Mouse (Mus musculus): Measurements from ENCODE around the gene Gga3. TPM values are rescaled to one million over a fixed set of nuclear protein-coding genes. Genes with fewer than 3 reads are reported as not detected.

Gga3 gene
- polyA plus RNA-seq, 1 experiment = 55.4 TPM

DNA sequence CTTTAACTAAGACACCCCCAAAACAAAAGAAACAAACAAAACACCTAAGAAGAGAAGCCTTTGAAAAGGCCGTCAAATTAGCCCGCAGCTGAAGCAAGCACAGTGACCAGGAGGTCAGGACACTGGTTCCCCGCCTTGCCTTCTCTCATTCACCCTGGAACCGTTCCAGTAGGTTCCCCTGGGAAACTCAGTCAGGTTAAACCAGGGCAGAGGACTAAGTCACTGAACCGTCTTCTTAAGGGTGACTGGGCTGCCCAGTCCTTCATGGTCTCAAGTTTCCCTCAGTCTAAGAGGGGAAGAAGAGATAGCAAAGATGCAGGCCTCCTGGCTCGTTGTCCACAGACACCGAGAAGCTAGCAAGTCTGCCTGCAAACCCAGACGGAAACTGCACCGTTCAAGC, 22.0 kb upstream of the Gga3 start:
- Histone ChIP-seq H3K4me1 (ENCODE audit: control insufficient read depth, insufficient read depth, low read length) (peaks cover 1% of the 10 kb centered on the region; the same call in 1 of the 2 replicates), H3K27ac (ENCODE audit: insufficient read depth, low read length) (no peak overlapping the region), H3K4me3 (ENCODE audit: insufficient read depth, low read length) (no peak overlapping the region)
- TF ChIP-seq CTCF (IDR thresholded peaks at IDR 0.05; ENCODE audit: extremely low read depth, insufficient read depth, low read length) (no peak), POLR2A (IDR thresholded peaks at IDR 0.05; ENCODE audit: extremely low read depth, insufficient read depth, low read length) (no peak)

DNA sequence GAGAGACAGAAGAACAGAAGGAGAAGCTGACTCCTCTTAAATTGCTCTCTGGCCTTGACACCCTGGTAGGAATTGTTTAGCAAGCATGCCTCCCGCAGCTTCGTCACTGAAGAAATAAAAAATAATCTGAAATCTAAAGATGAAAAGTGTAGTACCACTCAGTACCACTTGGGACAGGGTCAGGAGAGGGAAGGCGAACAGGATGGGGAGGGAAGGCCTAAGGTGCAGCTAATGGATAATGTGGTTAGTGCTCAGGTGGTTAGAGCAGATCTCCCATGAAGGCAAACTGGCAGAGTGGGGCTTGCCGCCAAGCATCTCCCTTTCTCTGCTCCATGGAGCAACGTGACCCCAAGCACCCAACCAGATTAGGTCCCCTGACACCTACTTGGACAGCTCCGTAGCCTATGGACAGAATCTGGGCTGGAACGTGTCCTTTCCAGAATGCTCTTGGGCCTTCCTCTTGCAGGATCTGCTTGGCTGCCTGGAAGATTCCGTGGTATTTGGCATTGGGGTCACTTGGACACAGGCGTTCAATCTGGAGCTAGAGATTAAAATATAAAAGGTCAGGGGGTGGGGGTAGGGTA, 19.7 kb upstream of the Gga3 start:
- H3K27ac ChIP-seq (ENCODE audit: insufficient read depth, low read length) = no peak overlapping the region
- peaks cover 1% of the 10 kb centered on the region; the same call in 1 of the 2 replicates for H3K4me1 ChIP-seq (ENCODE audit: control insufficient read depth, insufficient read depth, low read length)

DNA sequence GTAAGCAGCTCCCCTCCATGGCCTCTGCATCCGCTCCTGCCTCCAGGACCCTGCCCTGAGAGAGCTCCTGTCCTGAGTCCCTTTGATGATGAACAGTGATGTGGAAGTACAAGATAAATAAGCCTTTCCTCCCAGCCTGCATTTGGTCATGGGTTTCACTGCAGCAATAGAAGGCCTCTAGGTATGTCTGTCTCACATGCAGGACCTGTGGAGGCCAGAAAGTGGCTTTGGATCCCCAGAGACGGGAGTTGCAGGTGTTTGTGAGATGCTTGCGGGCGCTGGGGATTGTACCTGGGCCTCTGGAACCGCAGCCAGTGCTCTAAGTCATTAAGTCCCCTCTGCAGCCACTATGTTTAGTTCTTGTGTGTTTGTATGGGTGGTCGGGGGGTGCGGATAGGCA, 16.1 kb upstream of the Gga3 start:
- Histone ChIP-seq H3K27ac (ENCODE audit: insufficient read depth, low read length) (no peak overlapping the region), H3K4me1 (ENCODE audit: control insufficient read depth, insufficient read depth, low read length) (no peaks in the 10 kb centered on the region), H3K4me3 (ENCODE audit: insufficient read depth, low read length) (no peak overlapping the region)
- no peak for TF ChIP-seq CTCF (IDR thresholded peaks at IDR 0.05; ENCODE audit: extremely low read depth, insufficient read depth, low read length)
- no peak for TF ChIP-seq POLR2A (IDR thresholded peaks at IDR 0.05; ENCODE audit: extremely low read depth, insufficient read depth, low read length)

More for the DNA sequence above, 19.7 kb upstream of the Gga3 start:
- no peak overlapping the region for H3K4me3 ChIP-seq (ENCODE audit: insufficient read depth, low read length)
- 0 out of 2 replicates have a peak, but pooled peaks have one; percentile 17 for TF ChIP-seq CTCF (IDR thresholded peaks at IDR 0.05; ENCODE audit: extremely low read depth, insufficient read depth, low read length)
- TF ChIP-seq POLR2A (IDR thresholded peaks at IDR 0.05; ENCODE audit: extremely low read depth, insufficient read depth, low read length) = no peak

DNA sequence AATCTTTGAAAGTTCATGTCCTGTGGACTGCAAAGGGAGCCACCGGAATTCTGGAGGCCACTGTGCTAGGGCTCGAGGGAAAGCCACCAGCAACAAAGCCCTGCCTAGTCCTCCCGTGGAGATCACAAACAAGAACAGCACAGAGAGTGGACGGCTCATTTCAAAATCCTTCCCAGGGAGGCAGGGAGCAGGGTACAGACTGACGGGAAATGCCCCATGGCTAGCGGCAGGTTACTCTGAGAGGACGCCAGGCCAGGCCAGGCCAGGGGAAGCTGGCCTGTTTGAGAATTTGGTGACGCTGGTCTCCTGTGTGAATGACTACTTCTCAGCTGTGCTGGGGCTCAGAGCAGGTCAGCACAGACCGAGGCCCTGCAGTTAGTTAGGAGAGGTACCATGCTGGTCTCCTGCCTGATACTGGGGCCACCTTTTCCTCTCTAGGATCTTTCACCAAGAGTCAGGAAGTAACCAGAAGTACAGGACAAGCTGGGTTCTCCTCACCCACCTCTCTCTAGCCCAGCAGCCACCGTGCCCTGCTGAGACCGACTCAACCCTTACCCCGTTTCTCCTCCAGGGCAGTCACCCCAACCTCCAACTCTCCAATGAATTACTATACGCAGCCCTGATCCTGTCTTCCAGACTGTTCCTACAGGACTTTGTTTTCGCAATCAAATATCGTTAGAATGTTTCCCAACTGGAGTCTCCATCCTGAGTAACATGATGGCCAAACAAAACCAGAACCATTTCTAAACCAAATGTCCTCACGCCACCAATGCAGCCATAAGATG, 15.1 kb upstream of the Gga3 start:
- H3K4me1 ChIP-seq (ENCODE audit: control insufficient read depth, insufficient read depth, low read length) = no peaks in the 10 kb centered on the region
- TF ChIP-seq CTCF (IDR thresholded peaks at IDR 0.05; ENCODE audit: extremely low read depth, insufficient read depth, low read length) (no peak), POLR2A (IDR thresholded peaks at IDR 0.05; ENCODE audit: extremely low read depth, insufficient read depth, low read length) (no peak)

DNA sequence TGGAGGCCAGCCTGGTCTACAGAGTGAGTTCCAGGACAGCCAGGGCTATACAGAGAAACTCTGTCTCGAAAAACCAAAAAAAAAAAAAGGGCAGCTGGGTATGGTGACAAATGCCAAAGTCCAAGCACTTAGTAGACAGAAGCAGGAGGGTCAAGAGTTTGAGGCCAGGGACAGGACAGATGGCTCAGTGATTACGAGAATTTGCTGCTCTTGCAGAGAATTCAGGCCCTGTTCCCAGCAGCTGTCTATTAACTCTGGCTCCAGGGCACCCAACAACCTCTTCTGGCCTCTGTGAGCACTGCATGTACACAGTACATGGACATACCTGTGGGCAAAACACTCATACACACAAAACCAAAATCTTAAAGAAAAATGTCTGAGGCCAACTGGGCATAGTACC, 14.2 kb upstream of the Gga3 start:
- TF ChIP-seq POLR2A (IDR thresholded peaks at IDR 0.05; ENCODE audit: extremely low read depth, insufficient read depth, low read length) (no peak), CTCF (IDR thresholded peaks at IDR 0.05; ENCODE audit: extremely low read depth, insufficient read depth, low read length) (no peak)
- Histone ChIP-seq H3K27ac (ENCODE audit: insufficient read depth, low read length) (no peak overlapping the region), H3K4me1 (ENCODE audit: control insufficient read depth, insufficient read depth, low read length) (no peaks in the 10 kb centered on the region; the same call in 1 of the 2 replicates), H3K4me3 (ENCODE audit: insufficient read depth, low read length) (no peak overlapping the region)

More for the DNA sequence above, 15.1 kb upstream of the Gga3 start:
- no peak overlapping the region for H3K4me3 ChIP-seq (ENCODE audit: insufficient read depth, low read length)
- no peak overlapping the region for H3K27ac ChIP-seq (ENCODE audit: insufficient read depth, low read length)

DNA sequence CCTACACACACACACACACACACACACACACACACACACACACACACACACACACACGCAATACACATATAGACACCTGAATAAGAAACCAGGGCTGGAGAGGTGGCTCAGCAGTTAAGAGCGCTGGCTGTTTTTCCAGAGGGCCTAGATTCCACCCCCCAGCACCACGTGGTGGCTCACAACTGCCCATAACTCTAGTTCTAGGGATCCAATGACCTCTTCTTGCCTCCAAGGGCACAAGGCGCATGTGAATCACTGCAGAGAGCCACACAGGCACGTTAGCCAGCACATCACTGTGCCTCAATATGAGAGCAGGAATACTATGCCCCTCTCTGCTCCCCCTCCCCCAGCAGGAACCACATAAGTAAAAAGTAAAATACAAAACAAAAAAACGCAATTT, 13.0 kb upstream of the Gga3 start:
- Histone ChIP-seq H3K4me1 (ENCODE audit: control insufficient read depth, insufficient read depth, low read length) (no peaks in the 10 kb centered on the region; the same call in 1 of the 2 replicates), H3K4me3 (ENCODE audit: insufficient read depth, low read length) (no peak overlapping the region), H3K27ac (ENCODE audit: insufficient read depth, low read length) (no peak overlapping the region)
- no peak for TF ChIP-seq CTCF (IDR thresholded peaks at IDR 0.05; ENCODE audit: extremely low read depth, insufficient read depth, low read length)
- TF ChIP-seq POLR2A (IDR thresholded peaks at IDR 0.05; ENCODE audit: extremely low read depth, insufficient read depth, low read length) = no peak

DNA sequence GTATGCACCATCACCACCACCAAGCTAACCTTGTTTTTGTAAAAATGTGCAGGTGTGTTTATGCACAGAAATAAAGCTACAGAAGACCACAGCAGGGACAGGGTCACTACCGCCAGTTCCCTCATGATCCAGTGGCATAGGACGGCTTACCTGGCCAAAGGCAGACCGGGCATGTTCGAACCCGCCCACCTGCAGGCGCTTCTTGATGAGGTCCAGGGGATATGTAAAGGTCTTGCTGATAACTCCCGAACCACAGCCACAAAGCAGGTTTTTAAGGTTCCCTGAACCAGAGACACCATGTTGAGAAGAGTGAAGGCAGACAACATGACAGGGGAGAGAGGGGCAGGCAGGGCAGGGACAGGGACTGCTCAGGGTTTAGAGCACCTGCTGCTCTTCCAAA, 12.5 kb upstream of the Gga3 start:
- Histone ChIP-seq H3K27ac (ENCODE audit: insufficient read depth, low read length) (no peak overlapping the region), H3K4me3 (ENCODE audit: insufficient read depth, low read length) (no peak overlapping the region), H3K4me1 (ENCODE audit: control insufficient read depth, insufficient read depth, low read length) (no peaks in the 10 kb centered on the region; the same call in 1 of the 2 replicates)
- TF ChIP-seq CTCF (IDR thresholded peaks at IDR 0.05; ENCODE audit: extremely low read depth, insufficient read depth, low read length) (no peak), POLR2A (IDR thresholded peaks at IDR 0.05; ENCODE audit: extremely low read depth, insufficient read depth, low read length) (no peak)

DNA sequence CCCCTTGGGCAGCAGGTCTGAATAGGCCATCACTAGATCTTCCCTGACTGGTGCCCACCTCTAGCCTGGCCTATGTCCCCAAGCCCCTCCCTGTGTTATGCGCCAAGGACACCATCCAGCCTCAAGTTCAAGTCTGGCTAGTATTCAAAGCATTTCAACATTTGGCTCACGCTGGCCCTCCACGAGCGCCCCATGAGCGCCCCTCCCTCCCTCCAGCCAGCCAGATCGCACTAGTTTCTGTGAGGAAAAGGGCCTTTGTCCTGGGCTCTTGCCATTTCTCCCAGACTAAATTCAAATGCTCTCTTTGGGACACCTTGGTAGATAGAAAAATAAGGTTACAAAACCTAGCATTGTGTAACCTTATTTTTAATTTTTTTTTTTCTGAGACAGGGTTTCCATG, 12.0 kb upstream of the Gga3 start:
- no peak overlapping the region for H3K27ac ChIP-seq (ENCODE audit: insufficient read depth, low read length)
- no peaks in the 10 kb centered on the region; the same call in 1 of the 2 replicates for H3K4me1 ChIP-seq (ENCODE audit: control insufficient read depth, insufficient read depth, low read length)
- no peak overlapping the region for H3K4me3 ChIP-seq (ENCODE audit: insufficient read depth, low read length)
- TF ChIP-seq POLR2A (IDR thresholded peaks at IDR 0.05; ENCODE audit: extremely low read depth, insufficient read depth, low read length) (no peak), CTCF (IDR thresholded peaks at IDR 0.05; ENCODE audit: extremely low read depth, insufficient read depth, low read length) (no peak)

DNA sequence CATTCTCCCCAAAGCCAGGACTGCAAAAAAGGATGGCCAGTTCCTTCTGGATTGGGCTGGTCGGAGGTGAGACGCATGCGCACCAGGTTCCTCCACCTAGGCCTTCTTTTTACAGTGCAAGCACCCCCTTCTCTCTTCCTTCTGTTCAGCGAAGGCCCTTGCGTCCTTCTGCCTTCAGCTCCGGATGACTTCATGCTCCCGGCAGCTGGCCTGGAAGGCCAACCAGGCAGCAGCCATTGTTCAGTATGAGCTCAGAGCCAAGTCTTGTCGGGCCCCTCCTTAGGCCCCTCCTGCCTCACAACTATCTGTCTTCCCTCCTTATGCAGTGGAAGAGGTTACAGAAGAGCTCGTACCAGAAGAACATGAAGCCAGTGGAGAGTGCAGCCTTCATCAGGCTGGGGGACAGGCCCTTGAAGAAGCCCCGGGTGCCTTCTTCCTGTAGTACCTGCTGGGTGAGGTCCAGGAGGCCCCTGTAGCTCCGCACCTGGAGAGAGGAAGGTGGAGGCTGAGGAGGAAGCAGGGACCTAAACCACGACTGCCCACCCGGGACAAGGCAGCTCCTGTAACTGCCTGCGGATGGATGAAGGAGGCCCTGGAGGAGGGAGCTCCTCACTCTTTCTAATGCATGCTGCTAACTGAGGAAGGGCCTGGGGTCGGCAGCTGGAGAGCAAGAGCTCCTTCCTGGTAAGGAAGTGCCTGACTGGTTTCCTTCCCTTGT, 11.4 kb upstream of the Gga3 start:
- Histone ChIP-seq H3K27ac (ENCODE audit: insufficient read depth, low read length) (no peak overlapping the region), H3K4me3 (ENCODE audit: insufficient read depth, low read length) (no peak overlapping the region), H3K4me1 (ENCODE audit: control insufficient read depth, insufficient read depth, low read length) (no peaks in the 10 kb centered on the region; the same call in 1 of the 2 replicates)
- TF ChIP-seq CTCF (IDR thresholded peaks at IDR 0.05; ENCODE audit: extremely low read depth, insufficient read depth, low read length) (no peak), POLR2A (IDR thresholded peaks at IDR 0.05; ENCODE audit: extremely low read depth, insufficient read depth, low read length) (no peak)
